Mouse (Mus musculus) adrenal gland, postnatal 10 days (tissue): ENCODE measurements at regions not wholly inside any gene's neighbourhood (a gene's known extent, or its start where the extent isn't known, plus 50 kb on each side); places are given as distances from the start of the nearest gene placed in this dataset.

ENCODE experiments used
- DNase-seq: peaks from one replicate; pipeline ENCODE4 v3.0.0; 2021; ENCODE audit warnings: mixed read lengths

GRCm38 (mm10) chr17:84890871-84891599, 65.5 kb upstream of the Ppm1b start:
- DNase-seq: no peak

GRCm38 (mm10) chr17:84893273-84894033, 63.1 kb upstream of the Ppm1b start:
- DNase-seq: no peak

- DNase-seq: no peak
These were observed 61.0 kb upstream of the Ppm1b start for GRCm38 (mm10) chr17:84895526-84895925.

- no peak for DNase-seq
These were observed 60.0 kb upstream of the Ppm1b start for GRCm38 (mm10) chr17:84896572-84896971.

GRCm38 (mm10) chr17:84898407-84898806, 58.1 kb upstream of the Ppm1b start:
- no peak for DNase-seq

GRCm38 (mm10) chr17:84903625-84904337, 52.8 kb upstream of the Ppm1b start:
- DNase-seq: no peak
